Mouse (Mus musculus) yolk sac, embryonic 10.5 days (tissue): Measurements from ENCODE around the gene Bdp1.

Source experiments
- DNase-seq: peaks from one replicate; pipeline ENCODE4 v3.0.0-alpha.2; 2017; ENCODE audit warnings: low spot score

Gene Bdp1

DNA sequence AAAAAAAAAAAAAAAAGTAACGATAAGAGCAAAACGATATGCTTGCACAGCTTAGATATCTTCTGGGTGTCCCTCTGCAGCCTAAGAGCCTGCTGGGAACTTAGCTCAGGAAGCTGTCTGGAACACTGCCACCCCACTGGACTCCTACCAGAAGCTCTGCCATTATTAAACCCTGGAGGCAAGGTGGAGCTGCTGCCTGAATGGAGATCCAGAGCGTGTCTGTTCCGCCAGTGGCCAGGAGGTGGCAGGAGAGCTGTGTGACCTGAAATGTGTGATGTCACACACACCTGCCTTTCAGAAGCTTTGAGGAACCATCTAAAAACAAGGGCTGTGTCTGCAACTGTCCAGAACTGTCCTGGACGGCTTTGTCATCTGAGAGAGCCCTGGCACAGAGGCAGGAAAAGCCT, 102.1 kb downstream of the Bdp1 start:
- DNase-seq, result peak; percentile 71

DNA sequence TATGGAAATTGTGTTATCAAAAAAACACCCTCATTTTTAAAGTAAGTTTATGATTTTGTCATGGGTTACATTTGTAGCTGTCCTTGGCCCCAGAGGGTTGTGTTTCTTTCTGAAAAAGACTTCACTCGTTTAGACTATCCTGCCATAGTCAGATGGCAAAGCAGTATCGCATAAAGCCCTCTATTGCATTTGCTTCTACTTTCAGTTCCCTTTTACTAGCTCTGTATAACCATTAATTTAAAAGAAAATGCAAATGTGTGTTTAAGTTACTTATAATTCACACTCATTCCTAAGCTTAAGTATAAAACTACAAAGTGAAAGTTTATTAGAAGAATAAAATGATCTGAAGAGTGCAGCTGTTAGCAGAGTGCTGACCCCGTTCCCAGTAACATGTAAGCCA, 104.8 kb downstream of the Bdp1 start:
- no peak for DNase-seq

DNA sequence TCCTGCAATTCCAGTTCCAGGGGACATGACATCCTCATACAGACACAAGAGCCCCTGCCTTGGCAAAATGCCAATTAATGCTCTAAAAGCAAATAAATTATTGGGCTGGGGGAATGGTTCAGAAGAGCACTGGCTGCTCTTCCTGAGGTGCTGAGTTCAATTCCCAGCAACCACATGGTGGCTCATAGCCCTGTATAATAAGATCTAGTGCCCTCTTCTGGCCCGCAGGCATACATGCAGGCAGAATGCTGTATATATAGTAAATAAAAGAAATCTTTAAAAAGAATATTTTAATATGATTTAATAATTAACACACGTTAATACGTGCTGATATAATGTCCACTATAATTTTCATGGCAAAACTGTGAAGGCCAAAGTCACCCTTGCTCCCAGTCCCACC, 105.8 kb downstream of the Bdp1 start:
- DNase-seq, result no peak

- DNase-seq, result no peak
Measured at GRCm38 (mm10) chr13:99989592-99989991, 114.3 kb downstream of the Bdp1 start.

- no peak for DNase-seq
Measured at GRCm38 (mm10) chr13:99983320-99983719, 120.5 kb downstream of the Bdp1 start.

DNA sequence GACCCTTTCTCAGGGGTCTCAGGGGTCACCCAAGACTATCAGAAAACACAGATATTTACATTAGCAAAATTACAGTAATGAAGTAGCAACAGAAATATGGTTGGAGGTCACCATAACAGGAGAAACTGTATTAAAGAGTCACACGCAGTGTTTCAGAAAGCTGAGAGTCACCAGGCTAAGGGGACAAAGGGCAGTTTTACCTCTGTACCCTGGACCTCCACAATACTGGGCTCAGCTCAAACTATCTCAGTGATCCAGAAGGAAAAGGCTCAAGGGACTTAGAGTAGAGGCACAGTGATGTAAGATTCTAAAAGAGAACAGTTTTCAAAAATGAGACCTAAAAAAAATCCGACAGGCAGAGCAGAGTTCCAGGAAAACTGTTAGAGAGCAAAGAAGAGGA, 124.5 kb downstream of the Bdp1 start:
- DNase-seq, result peak; percentile 5

DNA sequence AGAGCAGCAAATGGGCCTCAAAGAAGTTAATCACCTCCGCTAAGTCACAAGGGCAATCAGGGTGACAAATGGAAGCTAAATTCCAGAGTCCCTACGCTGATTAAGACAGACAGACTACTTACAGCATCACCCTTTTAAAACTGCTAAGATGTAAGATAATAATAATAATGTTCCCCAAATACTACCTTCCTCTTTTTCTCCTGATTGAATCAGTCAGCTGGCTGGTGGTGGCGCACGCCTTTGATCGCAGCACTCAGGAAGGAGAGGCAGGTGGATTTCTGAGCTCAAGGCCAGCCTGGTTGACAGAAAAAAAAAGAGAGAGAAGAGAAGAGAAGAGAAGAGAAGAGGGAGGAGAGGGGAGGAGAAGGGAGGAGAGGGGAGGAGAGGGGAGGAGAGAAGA, 133.8 kb downstream of the Bdp1 start:
- no peak for DNase-seq
